Mouse (Mus musculus): Measurements from ENCODE around the gene Acad10. TPM values are rescaled to one million over a fixed set of nuclear protein-coding genes. Genes with fewer than 3 reads are reported as not detected.
A peak's percentile ranks its signal among the peaks of the same experiment; 100 is the strongest.
"Not testable (repeated sequence)": the region's sequence is repeated elsewhere in the genome, so short reads cannot be mapped to it uniquely, and the experiment has no call there.

Acad10 gene
- 36.5 and 41.1 TPM in 2 replicates for total RNA-seq (2021)
- long read RNA-seq, experiment 1, transcript Acad10-202 (21 exons, 3,626 nt), result major isoform, 14 of 26 reads
- long read RNA-seq, experiment 1, partial matches to known transcripts, result 3 of 26 reads
- long read RNA-seq, experiment 1, other reads (novel, unspliced or antisense), result 9 of 26 reads
- long read RNA-seq, experiment 2, transcript Acad10-202 (21 exons, 3,626 nt), result major isoform, 10 of 19 reads
- long read RNA-seq, experiment 2, partial matches to known transcripts, result 6 of 19 reads
- long read RNA-seq, experiment 2, other reads (novel, unspliced or antisense), result 3 of 19 reads

GRCm38 (mm10) chr5:121660059-121660896 lies at the start of gene Acad10, which contains the start of gene Brap:
Gene Acad10 (minus strand): TSS chr5:121660514.
Gene Brap (plus strand): TSS chr5:121660563.
- DNase-seq, result peak; percentile 98

GRCm38 (mm10) chr5:121704512-121705248 lies 44.4 kb upstream of the Acad10 start:
- peak; percentile 42 for DNase-seq

- no peak for DNase-seq
These were observed 43.0 kb upstream of the Acad10 start for GRCm38 (mm10) chr5:121703341-121703740.

- DNase-seq, result peak; percentile 61
These were observed 40.9 kb upstream of the Acad10 start for GRCm38 (mm10) chr5:121701111-121701769.

GRCm38 (mm10) chr5:121700496-121700895 lies 40.2 kb upstream of the Acad10 start:
- peak; percentile 71 for DNase-seq

GRCm38 (mm10) chr5:121699891-121700290 lies 39.6 kb upstream of the Acad10 start:
- DNase-seq, result no peak

DNA sequence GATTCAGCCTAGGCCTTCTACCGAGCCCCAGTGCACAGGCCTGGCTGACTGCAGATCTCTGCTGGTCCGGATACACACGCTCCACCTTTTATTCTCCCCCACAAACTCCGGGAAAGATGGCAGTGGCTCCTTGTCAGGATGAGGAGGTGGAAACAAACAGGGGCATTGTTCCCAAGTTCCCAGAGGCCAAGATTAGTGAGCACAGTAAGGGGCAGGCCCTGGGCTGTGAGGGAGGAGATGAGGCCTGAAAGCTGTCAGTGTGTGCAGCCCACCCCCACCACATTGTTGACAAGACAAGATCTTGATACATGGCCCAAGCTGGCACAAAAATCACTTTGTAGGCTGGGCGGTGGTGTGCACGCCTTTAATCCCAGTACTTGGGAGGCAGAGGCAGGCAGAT lies 36.4 kb upstream of the Acad10 start:
- no peak for DNase-seq

DNA sequence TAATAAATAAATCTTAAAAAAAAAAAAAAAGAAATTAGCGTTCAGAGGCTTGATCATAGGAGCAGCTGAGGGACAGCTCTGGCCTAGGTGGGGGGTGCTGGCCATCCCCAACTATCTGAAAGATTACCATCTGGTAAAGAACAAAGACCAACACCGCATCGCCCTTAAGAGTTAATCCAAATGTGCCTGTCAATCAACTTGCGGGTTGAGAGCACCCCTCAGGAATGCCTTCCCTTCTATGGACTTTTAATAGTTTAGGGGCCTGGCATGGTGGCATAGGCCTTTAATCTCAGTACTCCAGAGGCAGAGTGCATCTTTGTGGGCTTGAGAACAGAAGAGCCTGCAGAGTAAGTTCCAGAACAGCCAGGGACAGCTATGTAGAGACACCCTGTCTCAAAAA lies 32.6 kb upstream of the Acad10 start:
- no peak for DNase-seq

DNA sequence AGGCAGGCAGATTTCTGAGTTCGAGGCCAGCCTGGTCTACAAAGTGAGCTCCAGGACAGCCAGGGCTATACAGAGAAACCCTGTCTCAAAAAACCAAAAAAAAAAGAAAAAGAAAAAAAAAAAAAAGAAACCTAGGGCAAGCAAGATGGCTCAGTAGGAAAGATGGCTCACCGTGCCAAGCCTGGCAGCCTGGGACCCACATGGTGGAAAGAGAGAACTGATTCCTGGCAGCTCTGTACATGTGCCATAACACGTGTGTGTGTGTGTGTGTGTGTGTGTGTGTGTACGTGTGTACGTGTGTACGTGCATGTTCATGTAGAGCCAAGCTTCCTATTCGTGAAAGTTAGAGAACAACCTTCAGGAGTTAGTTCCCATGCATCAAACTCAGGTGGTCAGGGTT lies 31.1 kb upstream of the Acad10 start:
- not testable (repeated sequence) for DNase-seq

DNA sequence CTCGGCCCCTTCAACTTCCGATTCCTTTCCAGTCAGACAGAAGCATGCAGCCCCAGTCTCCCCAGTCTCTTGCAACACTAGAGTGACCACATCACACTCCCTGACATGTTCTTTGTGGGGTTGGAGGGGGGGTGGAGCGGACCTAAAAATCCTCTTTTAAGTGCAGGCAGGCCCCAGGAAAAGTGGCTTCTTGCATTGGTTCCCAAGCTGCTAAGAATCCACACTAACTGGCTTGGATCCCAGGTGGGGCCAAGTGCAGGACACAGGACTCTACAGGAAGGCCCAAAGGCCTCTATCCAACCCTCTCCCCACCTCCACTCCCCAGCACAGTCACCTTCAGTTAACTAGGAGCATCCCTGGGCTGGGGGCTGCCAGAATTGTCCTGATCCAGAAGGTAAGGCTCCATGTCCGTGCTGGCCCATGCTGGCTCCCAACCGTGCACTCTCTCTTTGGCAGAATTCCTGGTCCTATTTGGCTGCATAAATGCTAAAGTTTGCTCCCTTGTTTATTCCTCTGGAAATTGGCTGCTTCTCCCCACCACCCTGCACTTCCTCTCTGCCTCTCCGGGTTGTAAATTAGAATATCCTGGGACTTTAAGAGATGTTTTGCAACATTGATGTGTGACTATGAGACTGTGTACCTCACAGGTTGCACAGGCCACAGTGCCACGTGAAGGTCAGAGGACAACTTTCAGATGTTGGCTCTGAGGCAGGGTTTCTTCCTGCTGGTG lies 30.3 kb upstream of the Acad10 start:
- peak; percentile 50 for DNase-seq

DNA sequence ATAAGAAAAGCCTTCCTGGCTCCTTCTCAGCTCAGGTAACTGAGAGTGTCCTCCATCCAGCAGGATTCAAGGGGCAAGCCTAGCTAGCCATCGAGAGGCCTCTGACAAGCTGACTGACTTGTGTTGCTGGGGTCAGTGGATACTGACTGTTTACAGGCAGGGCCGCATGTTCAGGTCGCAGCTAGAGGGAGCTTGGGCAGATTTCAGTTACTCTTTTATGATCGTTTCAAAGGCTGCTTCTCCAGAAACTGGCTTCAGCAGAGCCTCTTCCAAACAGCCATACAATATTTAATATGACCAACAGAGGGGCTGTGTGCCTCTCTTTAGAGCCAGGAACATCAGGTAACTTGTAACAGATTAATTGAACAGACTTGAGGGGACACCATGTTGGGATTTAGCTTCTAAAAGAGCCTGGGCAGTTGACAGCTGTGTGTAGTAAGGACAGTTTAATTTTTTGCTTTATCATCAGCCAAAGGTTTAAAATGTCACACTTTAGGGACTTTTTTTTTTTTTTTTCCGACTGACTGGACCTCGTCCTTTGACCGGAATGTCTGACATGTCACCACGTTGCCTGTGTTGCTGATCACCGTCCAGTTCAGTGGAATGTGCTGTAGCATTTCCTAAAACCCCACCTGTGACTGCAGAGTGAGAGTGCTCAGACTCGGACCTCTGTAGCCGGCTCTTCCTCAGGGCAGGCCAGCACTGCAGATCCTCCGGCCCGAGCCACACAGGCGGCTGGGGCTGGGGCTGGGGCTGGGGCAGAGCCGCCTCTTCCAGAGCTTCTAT lies 26.0 kb upstream of the Acad10 start:
- no peak for DNase-seq

GRCm38 (mm10) chr5:121685495-121685894 lies 25.2 kb upstream of the Acad10 start:
- DNase-seq, result no peak

- DNase-seq, result no peak
These were observed 21.9 kb upstream of the Acad10 start for GRCm38 (mm10) chr5:121682250-121682649.

DNA sequence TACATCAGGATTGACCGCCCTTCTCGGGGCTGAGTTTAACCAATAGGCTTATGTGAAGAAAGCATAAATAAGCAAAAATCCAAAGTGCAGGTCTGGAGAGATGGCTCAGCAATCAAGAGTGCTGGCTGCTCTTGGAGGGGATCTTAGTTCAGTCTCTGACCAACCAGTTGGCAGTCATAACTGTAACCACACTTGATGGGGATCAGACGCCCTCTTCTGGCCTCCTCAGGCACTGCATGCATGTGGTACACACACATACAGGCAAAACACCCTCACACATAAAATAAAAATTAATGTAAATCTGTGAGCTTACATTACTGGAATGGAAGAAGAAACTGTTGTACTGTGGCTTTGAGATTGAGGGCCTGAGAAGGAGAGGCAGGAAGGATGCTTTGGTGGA lies 10.1 kb upstream of the Acad10 start:
- DNase-seq, result peak; percentile 42

DNA sequence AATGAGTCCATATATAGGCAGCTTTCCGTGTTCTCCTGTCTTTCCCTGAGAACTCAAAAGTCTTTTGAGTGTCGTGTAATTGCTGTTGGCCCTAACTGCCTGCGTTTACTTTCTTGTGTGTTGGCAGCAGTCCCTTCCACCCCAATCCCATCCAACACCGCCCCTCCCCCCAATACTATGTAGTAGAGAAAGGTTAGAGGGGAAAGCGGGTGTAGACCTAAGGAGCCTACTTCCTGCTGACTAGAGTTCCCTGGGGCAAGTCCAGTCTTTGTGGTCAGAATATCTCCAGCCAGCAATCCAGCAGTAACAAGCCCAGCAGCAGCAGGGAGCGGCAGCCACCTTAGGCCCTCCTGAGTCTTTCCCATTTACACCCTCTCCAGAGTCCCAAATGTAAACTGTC lies 8.1 kb upstream of the Acad10 start:
- no peak for DNase-seq

GRCm38 (mm10) chr5:121667067-121667466 lies 6.8 kb upstream of the Acad10 start:
- DNase-seq, result no peak

- no peak for DNase-seq
These were observed 4.7 kb upstream of the Acad10 start for GRCm38 (mm10) chr5:121664971-121665370.

GRCm38 (mm10) chr5:121664078-121664477 lies 3.8 kb upstream of the Acad10 start:
- no peak for DNase-seq

DNA sequence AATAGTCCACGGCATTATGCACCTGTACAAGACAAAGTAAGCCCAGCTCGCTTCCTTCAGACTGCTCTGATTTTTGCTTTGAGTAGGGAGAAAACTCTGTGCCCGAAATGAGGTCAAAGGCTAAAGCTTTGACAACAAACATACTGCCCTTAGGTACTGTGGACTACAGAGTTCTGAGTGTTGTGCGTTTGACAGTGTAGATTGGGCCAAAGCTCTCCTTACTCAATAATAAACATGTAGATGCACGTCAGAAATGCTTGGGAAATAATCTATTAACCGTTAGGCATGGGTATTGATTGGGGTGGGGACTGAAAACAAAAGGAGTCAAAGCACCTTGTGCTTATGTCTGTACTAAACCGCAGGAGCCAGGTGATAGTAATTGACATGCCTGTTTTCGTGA lies 3.1 kb upstream of the Acad10 start:
- no peak for DNase-seq

GRCm38 (mm10) chr5:121661494-121661893 lies 1.2 kb upstream of the Acad10 start:
- DNase-seq, result no peak

- peak; percentile 56 for DNase-seq
These were observed 562 bp upstream of the Acad10 start for GRCm38 (mm10) chr5:121660897-121661254.
